Mouse (Mus musculus) spleen, postnatal 14 days (tissue): ENCODE results near the gene Ptprm.

Experiments
- DNase-seq, 2 experiments: peaks; one replicate each; pipeline ENCODE4 v3.0.0; 2021 to 2022; ENCODE audit warnings: low spot score in 2 of 2

Gene Ptprm

GRCm38 (mm10) chr17:66990761-66991160, 363.5 kb downstream of the Ptprm start:
- DNase-seq = no peak

DNA sequence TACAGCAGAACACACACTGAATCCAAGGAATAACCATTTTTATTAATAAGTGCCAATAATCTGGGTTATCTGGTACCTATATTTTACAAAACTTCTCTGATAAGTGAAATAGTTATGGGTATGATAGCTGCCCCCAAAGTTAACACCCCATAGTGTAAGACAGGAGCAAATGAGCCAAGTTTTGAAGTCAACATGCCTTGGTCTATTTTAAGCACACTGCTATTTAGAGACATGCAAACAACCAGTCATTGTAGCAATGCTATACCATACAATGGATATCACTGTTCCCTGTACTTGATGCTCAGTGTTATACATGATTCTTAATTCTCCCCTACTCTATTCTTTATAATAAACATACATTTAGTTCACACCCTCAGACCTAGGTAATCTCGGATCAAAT, 366.2 kb downstream of the Ptprm start:
- DNase-seq = no peak

GRCm38 (mm10) chr17:66981649-66982048, 372.6 kb downstream of the Ptprm start:
- DNase-seq = no peak

DNA sequence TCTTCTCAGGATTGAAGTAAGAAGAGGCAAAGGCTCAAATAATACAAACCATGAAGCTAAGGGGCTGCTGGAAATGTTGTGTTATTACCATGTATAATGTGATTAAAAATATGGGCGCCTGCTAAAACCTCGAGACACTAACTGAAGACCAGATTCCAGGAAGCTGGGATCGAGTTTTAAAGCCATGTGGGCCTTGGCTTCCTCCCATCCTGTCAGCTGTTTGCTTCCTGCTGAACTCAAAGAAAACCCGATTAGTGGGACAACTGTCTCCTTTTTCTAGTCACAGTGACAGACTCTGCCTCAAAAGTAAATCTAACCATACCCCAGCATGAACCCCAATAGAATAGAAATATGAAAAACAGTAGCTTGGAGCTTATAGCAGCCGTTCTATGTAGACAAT, 374.3 kb downstream of the Ptprm start:
- DNase-seq = no peak

DNA sequence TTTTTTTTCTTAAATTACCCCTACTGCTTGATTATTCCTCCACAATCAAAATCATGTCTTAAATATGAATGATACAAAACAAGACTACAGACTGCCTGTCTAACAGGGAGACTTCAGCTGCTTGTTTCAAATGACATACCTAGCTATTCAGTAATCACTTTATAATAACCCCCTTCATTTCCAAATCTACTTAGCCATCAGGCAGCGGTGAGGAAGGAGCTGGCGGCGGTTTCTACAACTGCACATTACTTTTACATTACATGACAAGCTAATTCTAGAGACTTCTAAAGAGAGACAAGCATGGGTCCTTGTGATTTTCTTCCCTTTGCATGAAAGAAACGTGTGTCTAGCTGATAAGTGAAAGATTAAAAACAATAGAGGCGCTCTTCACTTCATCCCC, 377.8 kb downstream of the Ptprm start:
- DNase-seq = no peak

DNA sequence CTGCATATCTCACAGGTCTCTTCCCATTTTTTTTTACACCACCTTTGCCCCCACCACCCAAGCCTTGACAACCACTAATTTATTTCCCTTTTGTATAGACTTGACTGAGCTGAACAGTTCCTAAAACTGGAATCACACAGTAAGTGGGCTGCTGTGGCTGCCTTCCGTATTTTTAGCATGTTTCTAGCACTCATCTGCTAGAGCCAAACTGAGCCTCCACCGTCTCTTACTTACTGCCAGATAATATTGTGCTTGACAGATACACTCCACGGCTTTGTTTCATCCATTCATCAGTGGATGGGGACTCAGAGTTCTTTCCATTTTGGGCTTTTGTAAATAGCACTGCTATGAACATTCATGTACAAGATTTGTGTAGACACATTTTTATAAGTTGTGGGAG, 381.3 kb downstream of the Ptprm start:
- no peak for DNase-seq

DNA sequence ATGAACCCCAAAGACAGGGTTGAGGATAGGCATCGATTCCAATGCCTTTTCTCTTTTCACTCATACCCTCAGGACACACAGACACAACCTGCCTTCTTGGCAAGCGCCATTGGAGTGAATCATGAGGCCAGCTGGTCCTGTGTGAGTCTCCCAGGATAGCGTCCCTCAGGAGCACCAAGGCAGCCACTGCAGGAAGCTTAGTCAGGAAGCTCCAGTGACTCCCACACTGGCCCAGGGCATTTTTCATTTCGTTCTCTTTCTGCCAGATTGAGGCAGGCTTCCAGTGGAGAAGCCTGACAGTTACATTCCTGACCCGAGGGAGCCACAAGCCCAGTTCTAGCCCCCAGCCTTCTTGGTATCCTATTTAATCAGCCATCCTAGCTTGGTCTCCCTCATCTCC, 393.3 kb downstream of the Ptprm start:
- no peak for DNase-seq

- no peak for DNase-seq
Measured at GRCm38 (mm10) chr17:66960557-66960956, 393.7 kb downstream of the Ptprm start.

GRCm38 (mm10) chr17:66959815-66960214, 394.4 kb downstream of the Ptprm start:
- DNase-seq = no peak

DNA sequence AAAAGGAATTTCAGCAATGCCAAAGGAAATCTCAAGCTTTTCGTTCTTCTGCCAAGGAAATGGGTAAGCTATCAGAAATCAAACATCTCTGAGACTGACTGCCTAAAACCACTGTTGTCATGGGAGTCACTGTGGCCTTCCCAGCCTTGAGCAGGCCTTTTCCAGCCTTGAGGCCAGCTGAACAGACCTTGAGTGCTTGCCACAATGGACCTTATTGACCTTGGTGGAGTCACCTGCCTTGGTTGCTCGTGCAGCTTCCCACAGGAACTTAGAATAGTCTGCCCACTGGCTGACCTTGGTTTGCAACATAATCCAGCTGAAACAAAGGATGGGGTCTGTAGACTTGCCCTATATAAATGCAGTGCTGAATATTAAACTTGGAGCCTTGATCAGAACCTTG, 395.5 kb downstream of the Ptprm start:
- DNase-seq = no peak

GRCm38 (mm10) chr17:66944498-66944897, 409.8 kb downstream of the Ptprm start:
- no peak for DNase-seq

GRCm38 (mm10) chr17:66943539-66943938, 410.7 kb downstream of the Ptprm start:
- DNase-seq = no peak

DNA sequence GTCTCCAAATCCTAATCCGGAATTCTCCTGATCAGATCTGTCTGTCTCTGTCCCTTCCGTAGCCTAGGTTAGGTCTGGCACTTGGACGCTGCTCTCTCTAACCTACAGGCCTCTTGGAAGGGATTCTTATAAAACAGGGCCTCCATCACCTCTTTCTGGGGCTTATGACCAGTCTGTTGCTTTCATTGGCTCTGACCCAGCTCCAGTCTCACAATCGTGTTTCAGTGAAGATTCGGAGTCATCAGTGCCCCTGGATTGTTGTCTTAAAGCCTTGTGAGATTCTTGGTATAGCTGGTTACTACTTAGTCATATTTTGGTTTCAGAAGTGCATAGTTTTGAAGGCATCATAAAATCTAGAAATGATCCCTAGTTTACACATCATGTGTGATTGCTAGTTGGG, 428.6 kb downstream of the Ptprm start:
- no peak for DNase-seq

GRCm38 (mm10) chr17:66914696-66915095, 439.6 kb downstream of the Ptprm start:
- DNase-seq = no peak

DNA sequence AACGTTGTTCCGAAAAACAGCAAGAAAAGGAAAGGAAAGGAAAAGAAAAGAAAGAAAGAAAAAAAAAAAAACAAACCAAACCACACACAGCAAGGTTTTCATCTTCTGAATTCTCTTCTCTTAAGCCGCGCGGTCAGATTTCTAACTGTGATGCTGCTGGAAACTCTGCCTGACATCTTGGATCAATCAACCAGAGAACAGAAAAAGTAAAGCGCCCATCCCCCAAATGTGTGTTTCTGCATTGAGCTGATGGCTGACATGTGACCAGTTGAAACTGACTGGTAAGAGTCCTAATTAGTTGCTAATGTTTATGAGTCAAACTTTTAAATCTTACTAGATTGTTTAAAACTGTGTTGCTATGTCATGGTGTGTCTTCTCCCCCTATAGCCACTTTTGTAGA, 441.7 kb downstream of the Ptprm start:
- no peak for DNase-seq

DNA sequence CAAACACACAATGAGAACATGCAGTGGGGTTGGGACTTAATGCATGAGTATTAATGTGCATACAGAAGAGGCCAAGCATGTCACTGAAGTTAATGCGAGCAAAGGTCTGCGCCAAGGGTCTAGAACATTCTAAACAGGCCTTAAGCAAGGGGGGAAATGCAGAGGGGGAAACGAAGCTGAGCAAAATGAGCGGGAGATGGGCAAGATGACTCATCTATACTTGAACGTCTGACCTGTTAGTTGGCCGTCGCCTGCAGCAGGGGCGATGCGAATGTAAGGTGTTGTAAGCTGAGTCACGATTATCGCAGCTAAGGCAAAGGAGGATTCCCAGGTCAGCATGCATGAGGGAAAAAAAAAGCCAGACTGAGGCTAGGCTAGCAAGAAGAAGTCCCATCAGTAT, 442.1 kb downstream of the Ptprm start:
- DNase-seq = no peak

DNA sequence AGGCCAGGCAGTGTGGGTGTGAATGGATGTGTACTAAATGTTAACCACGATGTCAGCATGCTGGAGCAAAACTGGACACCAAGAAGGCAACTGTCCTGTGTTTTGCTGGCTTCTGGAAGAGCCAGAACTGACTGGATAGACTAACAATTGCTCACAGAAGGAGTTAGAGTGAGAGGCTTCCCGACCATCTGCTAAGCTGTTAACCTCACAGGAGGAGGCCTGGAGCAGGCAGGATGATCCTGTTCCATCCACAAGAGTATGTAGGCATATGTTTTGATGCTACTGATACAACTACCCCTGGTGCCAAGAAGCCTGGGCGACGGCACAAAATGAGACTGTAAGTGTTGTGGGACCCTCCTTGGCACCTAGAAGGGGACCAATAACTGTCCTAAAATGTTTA, 444.4 kb downstream of the Ptprm start:
- no peak for DNase-seq

GRCm38 (mm10) chr17:66908921-66909320, 445.3 kb downstream of the Ptprm start:
- DNase-seq = no peak

GRCm38 (mm10) chr17:66894181-66894580, 460.1 kb downstream of the Ptprm start:
- DNase-seq = no peak

DNA sequence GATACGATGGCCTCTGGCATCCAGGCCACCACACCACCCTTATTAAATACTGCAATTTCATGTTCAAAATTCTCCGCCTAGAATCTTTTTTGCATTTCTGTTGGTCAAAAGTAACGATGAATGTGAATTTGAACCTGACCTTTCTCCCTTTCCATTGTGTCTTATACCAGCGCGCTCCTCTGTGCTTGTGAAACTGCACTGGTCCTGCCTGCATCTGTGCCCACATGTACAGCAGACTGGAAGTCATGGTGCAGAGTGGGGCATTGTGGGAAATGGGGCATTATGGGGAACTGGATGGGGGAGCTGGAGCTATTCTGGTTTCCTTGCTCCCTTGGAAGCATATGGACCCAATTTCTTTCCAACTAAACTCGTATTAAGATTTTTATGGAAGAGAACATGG, 462.3 kb downstream of the Ptprm start:
- DNase-seq = no peak

DNA sequence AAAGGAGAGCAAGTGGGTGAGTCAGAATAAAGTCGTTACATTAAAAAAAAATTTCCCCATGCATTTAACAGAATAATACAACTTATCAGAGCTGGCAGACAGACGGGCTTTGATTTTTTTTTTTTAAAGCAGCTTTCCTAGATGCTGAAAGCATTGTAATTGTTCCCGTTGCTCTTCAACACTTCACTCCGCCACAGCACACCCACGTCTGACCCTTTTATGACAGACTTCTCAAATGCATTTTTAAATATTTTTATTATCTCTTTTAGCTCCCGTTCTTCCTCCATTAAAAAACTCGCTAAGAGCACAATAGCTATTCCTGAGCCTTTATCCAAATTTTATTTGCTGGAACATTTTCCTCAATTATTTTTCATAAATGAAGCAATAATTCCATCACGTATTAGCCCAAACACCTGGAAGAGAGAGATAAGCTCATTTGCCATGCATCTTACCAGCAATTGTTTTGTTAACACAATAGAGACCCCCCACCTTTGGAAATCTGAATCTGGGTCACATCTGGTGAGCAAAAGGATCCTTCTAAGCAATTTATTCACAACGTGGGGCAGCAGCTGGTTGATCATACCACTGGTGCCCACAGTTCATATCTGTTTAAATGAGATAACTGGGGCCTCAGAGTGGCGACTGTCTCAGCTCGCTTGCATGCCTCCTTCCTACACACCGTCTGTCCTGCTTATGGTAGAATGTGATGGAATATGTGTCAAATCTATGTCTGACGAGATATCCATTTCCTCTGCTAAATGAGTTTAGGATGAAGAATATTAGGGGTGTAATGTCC, 463.0 kb downstream of the Ptprm start:
- DNase-seq = no peak

GRCm38 (mm10) chr17:66882304-66882703, 472.0 kb downstream of the Ptprm start:
- DNase-seq = no peak

DNA sequence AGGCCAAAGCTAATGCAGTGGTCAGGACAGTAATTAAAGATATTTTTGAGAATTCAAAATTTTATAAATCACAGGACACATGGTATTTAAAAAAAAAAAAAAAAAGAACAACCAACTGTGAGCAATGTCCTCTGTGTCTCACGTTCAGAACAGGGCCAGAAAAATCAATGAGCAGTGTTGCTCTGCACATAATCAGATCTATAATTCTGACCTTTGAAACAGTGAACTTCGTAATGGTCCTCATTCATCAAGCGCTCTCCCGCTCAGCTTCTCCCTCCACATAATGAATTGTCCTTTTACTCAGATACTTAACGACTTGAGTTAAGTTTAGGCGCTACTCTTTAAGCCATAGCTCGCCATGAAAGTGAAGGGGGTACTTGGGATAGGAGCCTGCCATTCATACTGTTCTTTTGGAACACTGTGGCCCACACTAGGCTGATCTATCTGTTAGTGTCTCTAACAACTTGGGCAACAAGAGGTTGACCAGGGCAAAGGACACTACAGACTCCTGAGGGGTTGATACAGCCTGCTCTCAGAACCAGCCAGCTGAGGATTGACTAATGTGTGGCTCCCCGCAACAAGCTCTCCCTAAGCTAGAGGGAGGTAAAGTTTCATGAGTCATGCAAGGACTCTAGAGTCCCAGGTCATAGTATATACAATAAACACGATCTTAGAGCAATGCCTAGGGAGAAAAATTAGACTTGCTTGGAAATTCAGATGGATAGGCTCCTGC, 473.1 kb downstream of the Ptprm start:
- DNase-seq = no peak
